Mouse (Mus musculus) heart, postnatal 0 days (tissue): Measurements from ENCODE around the gene Fst. TPM values are rescaled to one million over a fixed set of nuclear protein-coding genes. Genes with fewer than 3 reads are reported as not detected.

Source experiments
- ATAC-seq: fragments of 200-750 bp; cut with Nextera tagmentation; 2 replicates; pipeline ENCODE4 v1.8.0; 2017; ENCODE audit warnings: low read depth, moderate number of reproducible peaks, moderate library complexity; ENCODE audit not compliant: insufficient read depth
- DNase-seq: peaks from one replicate; pipeline ENCODE4 v3.0.0-alpha.2; 2016; ENCODE audit warnings: low spot score
- H3K27ac ChIP-seq: fragments of 300-500 bp; sonication (generic); 2 replicates; pipeline ENCODE4 v1.5.1; 2014; ENCODE audit warnings: low read depth, mild to moderate bottlenecking
- H3K27me3 ChIP-seq: fragments of 300-500 bp; sonication (generic); 2 replicates; pipeline ENCODE4 v1.6.1; 2014; ENCODE audit warnings: low read length, mixed read lengths; ENCODE audit not compliant: control insufficient read depth, insufficient read depth
- H3K36me3 ChIP-seq: fragments of 300-500 bp; sonication (generic); replicated peaks from 2 replicates; pipeline ENCODE4 v1.6.1; 2014; ENCODE audit warnings: low read length, mixed read lengths; ENCODE audit not compliant: control insufficient read depth, insufficient read depth
- H3K4me1 ChIP-seq: fragments of 300-500 bp; sonication (generic); 2 replicates; pipeline ENCODE4 v1.6.1; 2014; ENCODE audit warnings: antibody characterized with exemption; ENCODE audit not compliant: control insufficient read depth, insufficient read depth
- H3K4me2 ChIP-seq: fragments of 300-500 bp; sonication (generic); 2 replicates; pipeline ENCODE4 v1.6.1; 2014; ENCODE audit warnings: low read depth, mild to moderate bottlenecking, low read length, moderate library complexity
- H3K4me3 ChIP-seq: fragments of 300-500 bp; sonication (generic); 2 replicates; pipeline ENCODE4 v1.5.1; 2014; ENCODE audit warnings: low read depth, low read length
- H3K9ac ChIP-seq: fragments of 300-500 bp; sonication (generic); replicated peaks from 2 replicates; pipeline ENCODE4 v1.6.1; 2014; ENCODE audit warnings: low read depth, low read length, mixed read lengths
- H3K9me3 ChIP-seq: fragments of 300-500 bp; sonication (generic); replicated peaks from 2 replicates; pipeline ENCODE4 v1.6.1; 2016; ENCODE audit warnings: low read length; ENCODE audit not compliant: control insufficient read depth
- CTCF ChIP-seq: IDR thresholded peaks from 2 replicates; pipeline ENCODE4 v1.5.1; 2016; ENCODE audit warnings: antibody characterized with exemption, control low read depth, low read depth
- EP300 ChIP-seq: IDR thresholded peaks from 2 replicates; pipeline ENCODE4 v1.6.1; 2016; ENCODE audit warnings: antibody characterized with exemption, low read depth
- WGBS: fragments of 180-500 bp; shearing (Covaris S2); extraction: QIAGEN DNeasy Blood & Tissue Kit; methylation state at CpG from one replicate; pipeline ENCODE4 v1.1.7; 2014; 5-methylcytosine and 5-hydroxymethylcytosine counted together
- polyA plus RNA-seq: library from polyadenylated mRNA; unstranded; fragments of >200 nt; fragmentation: Nextera tagmentation; extraction: Ambion mirVana; gene quantifications from 2 replicates; pipeline ENCODE4 v1.2.1, GENCODE M21; 2015
- total RNA-seq: library from RNA; depleted of rRNA; stranded (reverse); fragments of >200 nt; gene quantifications from 2 replicates; pipeline ENCODE4 v1.2.3, GENCODE M21; 2014; ENCODE audit warnings: low replicate concordance; rRNA removed

Gene Fst
- total and polyA plus RNA-seq, 2 experiments from 2014 or later: 0.66 to 3.3 TPM

DNA sequence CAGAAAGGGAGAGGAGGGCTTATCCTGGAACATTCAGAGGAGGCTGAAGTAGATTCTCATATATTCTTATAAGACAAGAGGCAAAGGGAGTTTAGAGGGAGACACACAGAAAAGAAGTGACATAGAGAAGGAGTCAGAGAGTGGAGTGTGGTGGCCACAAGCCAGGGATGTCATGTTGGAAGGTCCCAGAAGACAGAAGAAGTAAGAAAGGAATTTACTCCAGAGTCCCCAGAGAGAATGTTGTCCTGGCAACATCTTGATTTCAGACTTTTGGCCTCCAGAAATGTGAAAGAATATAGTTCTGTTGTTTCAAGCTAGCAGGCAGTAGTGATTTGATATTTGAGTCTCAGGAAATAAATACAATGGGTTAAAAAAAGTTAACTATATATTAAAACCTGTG, 46.4 kb downstream of the Fst start:
- no peaks in the 10 kb centered on the region for H3K4me1 ChIP-seq
- ATAC-seq (no peak), DNase-seq (no peak)
- H3K4me2 ChIP-seq: no peak overlapping the region
- no peaks in the 10 kb centered on the region for H3K9me3 ChIP-seq
- H3K36me3 ChIP-seq: no peaks in the 10 kb centered on the region
- H3K4me3 ChIP-seq: no peak overlapping the region
- TF ChIP-seq EP300 (no peak), CTCF (no peak)
- no peaks in the 10 kb centered on the region for H3K27me3 ChIP-seq
- no peak overlapping the region for H3K9ac ChIP-seq
- no peak overlapping the region for H3K27ac ChIP-seq

DNA sequence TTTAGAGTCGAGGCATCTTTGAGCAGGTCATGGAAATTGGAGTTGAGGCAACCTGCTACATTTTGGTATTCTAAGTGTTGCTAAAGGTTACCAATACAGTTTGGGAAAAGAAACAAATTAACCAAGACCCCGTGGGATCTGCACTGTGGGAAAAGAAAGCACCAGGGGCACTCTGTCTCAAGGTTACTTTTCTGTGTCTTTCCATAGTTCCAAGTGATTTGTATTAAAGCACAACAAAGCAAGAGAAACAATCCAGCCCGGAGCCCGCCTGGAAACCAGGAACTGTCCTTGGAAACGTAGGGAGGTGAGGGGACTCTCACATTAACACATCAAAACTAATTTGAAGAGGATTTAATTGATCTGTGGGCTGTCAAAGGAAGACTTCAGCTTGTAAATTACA, 51.9 kb downstream of the Fst start:
- H3K9ac ChIP-seq: no peak overlapping the region
- no peak overlapping the region for H3K27ac ChIP-seq
- no peaks in the 10 kb centered on the region for H3K4me1 ChIP-seq
- no peaks in the 10 kb centered on the region for H3K36me3 ChIP-seq
- no peak overlapping the region for H3K4me3 ChIP-seq
- ATAC-seq: no peak
- H3K4me2 ChIP-seq: no peak overlapping the region
- TF ChIP-seq CTCF (no peak), EP300 (no peak)
- no peak for DNase-seq
- 31% methylated on average over 5 of the region's 5 CpGs for WGBS
- no peaks in the 10 kb centered on the region for H3K9me3 ChIP-seq
- H3K27me3 ChIP-seq: no peaks in the 10 kb centered on the region

- H3K27me3 ChIP-seq: no peaks in the 10 kb centered on the region
- H3K4me1 ChIP-seq: no peaks in the 10 kb centered on the region
- H3K9me3 ChIP-seq: no peaks in the 10 kb centered on the region
- no peak for TF ChIP-seq EP300
- no peak for TF ChIP-seq CTCF
- H3K36me3 ChIP-seq: no peaks in the 10 kb centered on the region
- 31% methylated on average over 5 of the region's 5 CpGs for WGBS
- DNase-seq: no peak
- no peak overlapping the region for H3K4me2 ChIP-seq
- H3K27ac ChIP-seq: no peak overlapping the region
- no peak overlapping the region for H3K9ac ChIP-seq
- no peak for ATAC-seq
- H3K4me3 ChIP-seq: no peak overlapping the region
Observed at GRCm38 (mm10) chr13:114406424-114406823, 52.3 kb downstream of the Fst start.

DNA sequence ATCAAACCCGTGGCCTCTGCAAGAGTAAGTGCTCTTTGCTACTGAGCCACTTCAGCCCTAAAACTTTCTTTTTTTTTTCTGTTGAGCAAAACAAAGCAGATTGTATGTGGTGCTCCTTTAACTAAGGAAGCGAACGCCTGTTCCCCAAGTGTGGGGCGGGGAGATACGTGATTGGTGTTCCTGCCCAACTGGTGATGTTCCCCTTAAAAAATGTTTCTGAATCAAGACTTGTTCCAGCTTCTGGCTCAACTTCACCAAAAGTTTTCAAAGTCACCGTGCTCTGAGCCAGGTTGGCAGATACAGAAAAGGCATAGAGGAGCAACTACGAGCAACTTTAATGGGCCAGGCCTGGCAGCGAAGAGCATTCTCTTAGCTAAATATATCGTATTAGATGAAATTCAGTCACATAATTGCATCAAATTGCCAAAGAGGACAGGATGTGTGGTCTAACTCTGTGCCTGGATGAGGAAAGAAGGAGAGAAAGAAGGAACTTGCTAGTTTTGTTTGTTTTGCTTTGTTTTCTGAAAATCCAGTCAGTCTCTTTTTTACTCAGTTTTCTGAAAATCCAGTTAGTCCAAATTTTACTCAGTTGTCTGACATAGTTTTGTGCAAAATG, 53.5 kb downstream of the Fst start:
- Histone ChIP-seq H3K27me3 (no peaks in the 10 kb centered on the region), H3K4me3 (no peak overlapping the region), H3K27ac (no peak overlapping the region), H3K4me2 (no peak overlapping the region), H3K36me3 (no peaks in the 10 kb centered on the region), H3K9me3 (no peaks in the 10 kb centered on the region), H3K9ac (no peak overlapping the region), H3K4me1 (no peaks in the 10 kb centered on the region)
- TF ChIP-seq EP300: no peak
- TF ChIP-seq CTCF: no peak
- ATAC-seq: no peak
- no peak for DNase-seq
- 74% methylated on average over 9 of the region's 9 CpGs for WGBS

Other genes with a start within 250 kb of the Fst start
- 144 and 150 TPM in 2 replicates for gene Ndufs4, start 70.7 kb downstream of the Fst start, total RNA-seq
- gene Ndufs4, start 70.7 kb downstream of the Fst start, polyA plus RNA-seq: 717 and 743 TPM in 2 replicates